Mouse (Mus musculus): ENCODE results near the gene Ssxb10. TPM values are rescaled to one million over a fixed set of nuclear protein-coding genes. Genes with fewer than 3 reads are reported as not detected.
"Not testable (repeated sequence)": the region's sequence is repeated elsewhere in the genome, so short reads cannot be mapped to it uniquely, and the experiment has no call there.

The Ssxb10 gene
- not detected in 2 replicates for polyA plus RNA-seq (2015; fragmentation: Nextera tagmentation; extraction: Ambion mirVana)

- 56% methylated on average over 2 of the region's 2 CpGs for WGBS
- H3K27me3 ChIP-seq (replicated peaks) = no peaks in the 10 kb centered on the region
- H3K4me1 ChIP-seq = no peaks in the 10 kb centered on the region
- H3K36me3 ChIP-seq = no peaks in the 10 kb centered on the region
- no peaks in the 10 kb centered on the region for H3K9me3 ChIP-seq
- H3K9ac ChIP-seq = no peak within 1 kb of the TSS
- no peak for ATAC-seq (ENCODE audit: insufficient read depth, low FRiP score, low read depth)
- no peak within 1 kb of the TSS for H3K27ac ChIP-seq
- H3K4me2 ChIP-seq = no peak within 1 kb of the TSS
- no peak within 1 kb of the TSS for H3K4me3 ChIP-seq (replicated peaks)
These were observed at the start of gene Ssxb10 for GRCm38 (mm10) chrX:8327124-8327523. Gene Ssxb10 (plus strand): TSS chrX:8327424.

GRCm38 (mm10) chrX:8288621-8289020 is 38.6 kb upstream of the Ssxb10 start:
- no peak overlapping the region for H3K27ac ChIP-seq
- no peak overlapping the region for H3K4me2 ChIP-seq
- no peak overlapping the region for H3K4me3 ChIP-seq (replicated peaks)
- ATAC-seq (ENCODE audit: insufficient read depth, low FRiP score, low read depth) = no peak
- H3K36me3 ChIP-seq = no peaks in the 10 kb centered on the region
- no peak overlapping the region for H3K9ac ChIP-seq
- no peaks in the 10 kb centered on the region for H3K9me3 ChIP-seq
- WGBS = 73% methylated on average over 5 of the region's 5 CpGs
- H3K27me3 ChIP-seq (replicated peaks) = no peaks in the 10 kb centered on the region
- H3K4me1 ChIP-seq = no peaks in the 10 kb centered on the region

- Histone ChIP-seq H3K4me2 (no peak overlapping the region), H3K27me3 (replicated peaks) (no peaks in the 10 kb centered on the region), H3K4me1 (no peaks in the 10 kb centered on the region), H3K4me3 (replicated peaks) (no peak overlapping the region), H3K27ac (no peak overlapping the region), H3K9me3 (no peaks in the 10 kb centered on the region), H3K36me3 (no peaks in the 10 kb centered on the region), H3K9ac (no peak overlapping the region)
- ATAC-seq (ENCODE audit: insufficient read depth, low FRiP score, low read depth) = no peak
- WGBS = 41% methylated on average over 1 of the region's 1 CpGs
These were observed 17.9 kb upstream of the Ssxb10 start for GRCm38 (mm10) chrX:8309302-8309701.

GRCm38 (mm10) chrX:8314905-8315304 is 12.3 kb upstream of the Ssxb10 start:
- not testable (repeated sequence) for H3K27me3 ChIP-seq (replicated peaks); H3K36me3 ChIP-seq; H3K4me3 ChIP-seq (replicated peaks); H3K4me2 ChIP-seq; H3K4me1 ChIP-seq; H3K9ac ChIP-seq; H3K9me3 ChIP-seq; H3K27ac ChIP-seq; ATAC-seq (ENCODE audit: insufficient read depth, low FRiP score, low read depth)
- 11% methylated on average over 7 of the region's 7 CpGs for WGBS

GRCm38 (mm10) chrX:8366678-8367077 is 39.5 kb downstream of the Ssxb10 start, which contains the start of gene Ssxb9:
Gene Ssxb9 (plus strand): TSS chrX:8366978.
- H3K9me3 ChIP-seq; H3K36me3 ChIP-seq; H3K4me2 ChIP-seq; H3K27me3 ChIP-seq (replicated peaks); H3K27ac ChIP-seq; H3K4me1 ChIP-seq; ATAC-seq (ENCODE audit: insufficient read depth, low FRiP score, low read depth); H3K4me3 ChIP-seq (replicated peaks); H3K9ac ChIP-seq: not testable (repeated sequence)
- 39% methylated on average over 1 of the region's 1 CpGs for WGBS

Other genes with a start within 250 kb of the Ssxb10 start
- gene Was, start 236.9 kb upstream of the Ssxb10 start, polyA plus RNA-seq (2015; fragmentation: Nextera tagmentation; extraction: Ambion mirVana) = 0.48 and 1.2 TPM in 2 replicates
- 24.1 and 27.3 TPM in 2 replicates for gene Wdr13, start 194.5 kb upstream of the Ssxb10 start, polyA plus RNA-seq (2015; fragmentation: Nextera tagmentation; extraction: Ambion mirVana)
- gene Rbm3, start 181.5 kb upstream of the Ssxb10 start, polyA plus RNA-seq (2015; fragmentation: Nextera tagmentation; extraction: Ambion mirVana) = 421 and 436 TPM in 2 replicates
- gene Tbc1d25, start 151.2 kb upstream of the Ssxb10 start, polyA plus RNA-seq (2015; fragmentation: Nextera tagmentation; extraction: Ambion mirVana) = 11.9 and 12.6 TPM in 2 replicates
- gene Ebp, start 133.9 kb upstream of the Ssxb10 start, polyA plus RNA-seq (2015; fragmentation: Nextera tagmentation; extraction: Ambion mirVana) = 56.4 and 57.2 TPM in 2 replicates
- gene Porcn, start 120.9 kb upstream of the Ssxb10 start, polyA plus RNA-seq (2015; fragmentation: Nextera tagmentation; extraction: Ambion mirVana) = 11.3 and 11.8 TPM in 2 replicates
- gene Ftsj1, start 75.0 kb upstream of the Ssxb10 start, polyA plus RNA-seq (2015; fragmentation: Nextera tagmentation; extraction: Ambion mirVana) = 36.8 and 38.3 TPM in 2 replicates
- gene Slc38a5, start 56.3 kb upstream of the Ssxb10 start, polyA plus RNA-seq (2015; fragmentation: Nextera tagmentation; extraction: Ambion mirVana) = 28.8 and 36.9 TPM in 2 replicates
- gene Ssxb9, start 39.6 kb downstream of the Ssxb10 start, polyA plus RNA-seq (2015; fragmentation: Nextera tagmentation; extraction: Ambion mirVana) = not detected in 2 replicates
- not detected in 2 replicates for gene Ssxb1, start 85.9 kb downstream of the Ssxb10 start, polyA plus RNA-seq (2015; fragmentation: Nextera tagmentation; extraction: Ambion mirVana)
- gene Ssxb2, start 134.3 kb downstream of the Ssxb10 start, polyA plus RNA-seq (2015; fragmentation: Nextera tagmentation; extraction: Ambion mirVana) = not detected in 2 replicates
- not detected in 2 replicates for gene Gm14459, start 197.5 kb downstream of the Ssxb10 start, polyA plus RNA-seq (2015; fragmentation: Nextera tagmentation; extraction: Ambion mirVana)
- gene Ssxb6, start 220.8 kb downstream of the Ssxb10 start, polyA plus RNA-seq (2015; fragmentation: Nextera tagmentation; extraction: Ambion mirVana) = not detected in 2 replicates